ENCODE assay signal across 20 mouse cellular contexts in the genomic region with DNA sequence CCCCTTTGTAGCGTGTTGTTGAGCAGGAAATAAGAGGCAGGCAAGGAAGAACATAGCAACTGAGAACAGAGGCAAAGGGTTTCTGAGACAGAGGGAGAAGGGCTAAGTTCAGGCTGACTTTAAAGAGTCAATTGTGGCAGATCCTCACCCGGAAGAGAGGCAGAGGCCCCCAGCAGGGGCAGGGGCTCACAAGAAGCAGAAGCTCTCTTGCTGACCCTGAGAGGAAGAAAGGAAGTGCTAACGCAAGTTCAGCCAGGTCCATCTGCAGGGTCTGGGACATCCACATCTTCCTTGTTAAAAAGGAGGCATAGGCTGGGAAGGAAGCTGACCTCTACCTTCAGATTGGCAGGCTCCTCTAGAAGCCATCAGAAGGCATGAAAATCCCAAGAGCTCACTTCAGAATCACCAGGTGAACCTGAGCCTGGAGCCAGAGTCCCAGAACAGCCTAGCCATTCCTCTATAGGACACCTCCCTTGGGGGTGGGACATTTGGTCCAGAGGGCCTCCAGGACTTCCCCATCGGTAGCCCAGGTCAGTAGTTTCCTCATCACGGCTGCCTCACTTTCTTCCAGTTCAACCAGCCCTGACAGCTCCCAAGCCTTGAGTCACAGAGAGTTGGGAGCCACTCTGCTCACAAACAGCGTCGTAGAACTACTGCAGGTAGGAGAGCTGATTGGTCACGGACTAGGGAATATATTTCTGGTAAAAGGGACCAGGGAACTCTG. TPM values are rescaled to one million over a fixed set of nuclear protein-coding genes. Genes with fewer than 3 reads are reported as not detected.
DNase-seq lines count a peak whose midpoint lies in the region; ATAC-seq lines count a peak whose summit lies in the region.
"Had no signal": no experiment of that assay in that cellular context is flagged by ENCODE, and none has a peak within 500 bp of the region (broad histone marks: within the 10 kb centered on the region; RNA-seq: fewer than 3 reads in every experiment).

TSS of gene Cxcr2 (plus strand) at position 529 of the 724 bp plus-strand sequence.

- H3K9ac ChIP-seq in midbrain, embryonic 11.5 days (ENCODE audit: low read length) = no peak within 1 kb of the TSS
- H3K9ac ChIP-seq in midbrain, embryonic 15.5 days = no peak within 1 kb of the TSS
- H3K9ac ChIP-seq: heart, embryonic 13.5 days; hindbrain, embryonic 14.5 days; intestine, embryonic 15.5 days; limb, embryonic 15.5 days had no signal

- no peak within 1 kb of the TSS for H3K4me3 ChIP-seq in midbrain, embryonic 11.5 days (ENCODE audit: low read depth, low read length)
- no peak within 1 kb of the TSS for H3K4me3 ChIP-seq in midbrain, embryonic 15.5 days
- H3K4me3 ChIP-seq in megakaryocyte, embryonic 14.5 days (replicated peaks) = peak within 1 kb of the TSS; percentile 44
- no peak within 1 kb of the TSS for H3K4me3 ChIP-seq in limb, embryonic 10.5 days
- H3K4me3 ChIP-seq: erythroblast, embryonic 14.5 days; heart, embryonic 13.5 days; intestine, embryonic 15.5 days; limb, embryonic 15.5 days had no signal

- 78% methylated on average over 8 of the region's 8 CpGs for WGBS in midbrain, embryonic 11.5 days
- 84% methylated on average over 8 of the region's 8 CpGs for WGBS in midbrain, embryonic 15.5 days
- 77% methylated on average over 8 of the region's 8 CpGs for WGBS in limb, embryonic 10.5 days

- no peak for ATAC-seq in midbrain, embryonic 11.5 days (ENCODE audit: low FRiP score)
- no peak for ATAC-seq in midbrain, embryonic 15.5 days (replicated peaks)
- peak; percentile 20; the same call in 1 of the 2 replicates for ATAC-seq in granulocyte monocyte progenitor cell, adult 5-6 weeks (replicated peaks; ENCODE audit: poor library complexity, severe bottlenecking)
- ATAC-seq in megakaryocyte-erythroid progenitor cell, adult 5-6 weeks (replicated peaks; ENCODE audit: low FRiP score, low TSS enrichment, poor library complexity, severe bottlenecking) = no peak
- ATAC-seq: forebrain, embryonic 16.5 days; intestine, embryonic 15.5 days; midbrain, embryonic 16.5 days had no signal

- no peaks in the 10 kb centered on the region for H3K4me1 ChIP-seq in midbrain, embryonic 11.5 days (ENCODE audit: control insufficient read depth, insufficient read depth, low read length)
- no peaks in the 10 kb centered on the region for H3K4me1 ChIP-seq in midbrain, embryonic 15.5 days
- H3K4me1 ChIP-seq in megakaryocyte, embryonic 14.5 days = peaks cover 86% of the 10 kb centered on the region
- no peaks in the 10 kb centered on the region for H3K4me1 ChIP-seq in limb, embryonic 10.5 days
- H3K4me1 ChIP-seq: limb, embryonic 15.5 days had no signal

- H3K9me3 ChIP-seq in midbrain, embryonic 11.5 days (ENCODE audit: control insufficient read depth, low read length) = no peaks in the 10 kb centered on the region
- no peaks in the 10 kb centered on the region for H3K9me3 ChIP-seq in midbrain, embryonic 15.5 days
- H3K9me3 ChIP-seq in megakaryocyte, embryonic 14.5 days = no peaks in the 10 kb centered on the region
- no peaks in the 10 kb centered on the region for H3K9me3 ChIP-seq in limb, embryonic 10.5 days (replicated peaks)
- H3K9me3 ChIP-seq: heart, embryonic 13.5 days; intestine, embryonic 15.5 days; limb, embryonic 15.5 days had no signal

- H3K4me2 ChIP-seq in midbrain, embryonic 11.5 days = no peak within 1 kb of the TSS
- H3K4me2 ChIP-seq in midbrain, embryonic 15.5 days = no peak within 1 kb of the TSS
- H3K4me2 ChIP-seq: heart, embryonic 13.5 days; hindbrain, embryonic 14.5 days; intestine, embryonic 15.5 days; limb, embryonic 15.5 days had no signal

- peak; percentile 60 for DNase-seq in midbrain, embryonic 11.5 days (ENCODE audit: low spot score, missing footprints)
- peak; percentile 31 to 44 for DNase-seq in thymus, postnatal 36 days
- DNase-seq in layer of hippocampus, adult 11-12 months (ENCODE audit: low spot score) = no peak
- no peak for DNase-seq in limb, embryonic 10.5 days (ENCODE audit: low spot score)
- DNase-seq: B cell, adult 2 months; cerebellum, adult 8-10 months; gastrocnemius, postnatal 36 days had no signal

- no peak within 1 kb of the TSS for H3K27ac ChIP-seq in midbrain, embryonic 11.5 days (ENCODE audit: low read depth, low read length)
- H3K27ac ChIP-seq in midbrain, embryonic 15.5 days = no peak within 1 kb of the TSS
- H3K27ac ChIP-seq in limb, embryonic 10.5 days = no peak within 1 kb of the TSS
- H3K27ac ChIP-seq: heart, embryonic 13.5 days; hindbrain, embryonic 14.5 days; intestine, embryonic 15.5 days; limb, embryonic 15.5 days had no signal

- H3K36me3 ChIP-seq in midbrain, embryonic 11.5 days (ENCODE audit: control insufficient read depth, insufficient read depth, low read length) = no peaks in the 10 kb centered on the region
- H3K36me3 ChIP-seq in midbrain, embryonic 15.5 days (replicated peaks) = no peaks in the 10 kb centered on the region
- peaks cover under 1% of the 10 kb centered on the region for H3K36me3 ChIP-seq in megakaryocyte, embryonic 14.5 days (replicated peaks; ENCODE audit: low read length)
- no peaks in the 10 kb centered on the region for H3K36me3 ChIP-seq in limb, embryonic 10.5 days
- H3K36me3 ChIP-seq: heart, embryonic 13.5 days; intestine, embryonic 15.5 days; limb, embryonic 15.5 days had no signal

- no peaks in the 10 kb centered on the region for H3K27me3 ChIP-seq in midbrain, embryonic 11.5 days (ENCODE audit: control insufficient read depth, insufficient read depth, low read length)
- no peaks in the 10 kb centered on the region for H3K27me3 ChIP-seq in midbrain, embryonic 15.5 days (replicated peaks)
- no peaks in the 10 kb centered on the region for H3K27me3 ChIP-seq in megakaryocyte, embryonic 14.5 days (replicated peaks)
- H3K27me3 ChIP-seq in limb, embryonic 10.5 days (ENCODE audit: low read depth, poor library complexity, severe bottlenecking) = no peaks in the 10 kb centered on the region
- H3K27me3 ChIP-seq: heart, embryonic 13.5 days; intestine, embryonic 15.5 days; limb, embryonic 15.5 days had no signal

RNA-seq across cellular contexts. Expression of gene Cxcr2, which starts in this region (rescaled TPM):
- polyA plus RNA-seq in midbrain, embryonic 11.5 days (2014; fragmentation: Nextera tagmentation; extraction: Ambion mirVana) = 0.07 and 0.15 TPM in 2 replicates
- 0.05 TPM in 2 replicates for polyA plus RNA-seq in midbrain, embryonic 15.5 days (2015; fragmentation: Nextera tagmentation; extraction: Ambion mirVana)
- total RNA-seq in granulocyte monocyte progenitor cell, adult 5-6 weeks (2014; fragmentation: Nextera tagmentation) = 7.9 and 8.7 TPM in 2 replicates
- 9.4 and 10.3 TPM in 2 replicates for total RNA-seq in granulocyte monocyte progenitor cell, adult 5-6 weeks (2017)
- polyA plus RNA-seq in megakaryocyte, embryonic 14.5 days (2012; ENCODE audit: insufficient read depth, low replicate concordance) = 0.70 TPM in 1 of 2 replicates, not detected in the other
- 1.5 TPM in 1 of 2 replicates, not detected in the other for total RNA-seq in megakaryocyte-erythroid progenitor cell, adult 5-6 weeks (2014; fragmentation: Nextera tagmentation)
- 0.38 and 0.57 TPM in 2 replicates for total RNA-seq in megakaryocyte-erythroid progenitor cell, adult 5-6 weeks (2017)
- polyA plus RNA-seq in limb, embryonic 10.5 days (2016; fragmentation: Nextera tagmentation; extraction: Ambion mirVana) = 0.06 and 0.19 TPM in 2 replicates
- total RNA-seq: gastrocnemius, postnatal 36 days; layer of hippocampus, postnatal 25 days had no signal
- polyA plus RNA-seq: cortical plate, adult 2 months; heart, embryonic 13.5 days had no signal

Comparison
In these comparisons a context has a peak if more than half of its experiments do, and no peak if none do; other contexts are left out.
1. Peak in DNase-seq in midbrain, embryonic 11.5 days; RNA of the gene not detected or under 1 TPM.
2. DNase-seq: peak in thymus, postnatal 36 days (2 of 2); none in layer of hippocampus, adult 11-12 months (single experiment) and limb, embryonic 10.5 days (single experiment).